Mouse (Mus musculus) stomach, embryonic 16.5 days (tissue): ENCODE measurements around the gene Gm17332. TPM values are rescaled to one million over a fixed set of nuclear protein-coding genes. Genes with fewer than 3 reads are reported as not detected.
A peak's percentile ranks its signal among the peaks of the same experiment; 100 is the strongest.

Source experiments
- ATAC-seq: fragments of 200-750 bp; cut with Nextera tagmentation; 2 replicates; pipeline ENCODE4 v1.8.0; 2017; ENCODE audit warnings: moderate number of reproducible peaks, moderate TSS enrichment; ENCODE audit not compliant: insufficient read depth, low FRiP score
- H3K27ac ChIP-seq: fragments of 300-500 bp; sonication (generic); 2 replicates; pipeline ENCODE4 v1.5.1; 2014; ENCODE audit warnings: low read length
- H3K27me3 ChIP-seq: fragments of 300-500 bp; sonication (generic); 2 replicates; pipeline ENCODE4 v1.6.1; 2014; ENCODE audit warnings: low read length, control low read depth, mixed read lengths; ENCODE audit not compliant: control insufficient read depth, insufficient read depth
- H3K36me3 ChIP-seq: fragments of 300-500 bp; sonication (generic); 2 replicates; pipeline ENCODE4 v1.6.1; 2014; ENCODE audit warnings: low read length; ENCODE audit not compliant: control insufficient read depth, insufficient read depth
- H3K4me1 ChIP-seq: fragments of 300-500 bp; sonication (generic); 2 replicates; pipeline ENCODE4 v1.6.1; 2014; ENCODE audit warnings: low read length, control low read depth, mixed read lengths; ENCODE audit not compliant: control insufficient read depth, insufficient read depth
- H3K4me2 ChIP-seq: fragments of 300-500 bp; sonication (generic); 2 replicates; pipeline ENCODE4 v1.6.1; 2014; ENCODE audit warnings: low read depth, low read length, mixed read lengths
- H3K4me3 ChIP-seq: fragments of 300-500 bp; sonication (generic); replicated peaks from 2 replicates; pipeline ENCODE4 v1.5.1; 2014; ENCODE audit warnings: mild to moderate bottlenecking, low read length
- H3K9ac ChIP-seq: fragments of 300-500 bp; sonication (generic); 2 replicates; pipeline ENCODE4 v1.6.1; 2014; ENCODE audit warnings: low read length
- H3K9me3 ChIP-seq: fragments of 300-500 bp; sonication (generic); replicated peaks from 2 replicates; pipeline ENCODE4 v1.6.1; 2016; ENCODE audit warnings: low read length, control low read depth; ENCODE audit not compliant: control insufficient read depth
- WGBS: fragments of 180-500 bp; shearing (Covaris S2); extraction: QIAGEN DNeasy Blood & Tissue Kit; methylation state at CpG from one replicate; pipeline ENCODE4 v1.1.7; 2014; 5-methylcytosine and 5-hydroxymethylcytosine counted together
- polyA plus RNA-seq: library from polyadenylated mRNA; unstranded; fragments of >200 nt; fragmentation: Nextera tagmentation; extraction: Ambion mirVana; gene quantifications from 2 replicates; pipeline ENCODE4 v1.2.1, GENCODE M21; 2015

The Gm17332 gene
- polyA plus RNA-seq, result not detected in 2 replicates

DNA sequence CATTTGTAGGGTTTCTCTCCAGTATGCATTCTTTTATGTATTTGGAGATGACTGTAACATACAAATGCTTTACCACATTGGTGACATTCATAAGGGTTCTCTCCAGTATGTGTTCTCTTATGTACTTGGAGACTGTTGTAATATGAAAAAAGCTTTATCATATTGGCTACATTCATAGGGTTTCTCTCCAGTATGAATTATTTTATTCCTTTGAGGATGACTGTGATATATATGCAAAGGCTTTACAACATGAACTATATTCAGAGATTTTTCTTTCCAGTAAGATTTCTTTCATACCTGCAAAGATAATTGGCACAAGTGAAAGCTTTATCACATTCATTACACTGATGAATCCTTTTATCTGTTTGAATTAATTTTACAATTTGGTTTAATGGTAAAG, at the start of gene Gm17332:
TSS of gene Gm17332 (minus strand) at position 101 of the 400 bp plus-strand sequence.
- H3K4me3 ChIP-seq, result no peak within 1 kb of the TSS
- no peaks in the 10 kb centered on the region for H3K9me3 ChIP-seq
- no peak within 1 kb of the TSS for H3K27ac ChIP-seq
- no peaks in the 10 kb centered on the region for H3K4me1 ChIP-seq
- H3K4me2 ChIP-seq, result no peak within 1 kb of the TSS
- H3K27me3 ChIP-seq, result no peaks in the 10 kb centered on the region
- no peak within 1 kb of the TSS for H3K9ac ChIP-seq
- no peaks in the 10 kb centered on the region for H3K36me3 ChIP-seq
- no peak for ATAC-seq

DNA sequence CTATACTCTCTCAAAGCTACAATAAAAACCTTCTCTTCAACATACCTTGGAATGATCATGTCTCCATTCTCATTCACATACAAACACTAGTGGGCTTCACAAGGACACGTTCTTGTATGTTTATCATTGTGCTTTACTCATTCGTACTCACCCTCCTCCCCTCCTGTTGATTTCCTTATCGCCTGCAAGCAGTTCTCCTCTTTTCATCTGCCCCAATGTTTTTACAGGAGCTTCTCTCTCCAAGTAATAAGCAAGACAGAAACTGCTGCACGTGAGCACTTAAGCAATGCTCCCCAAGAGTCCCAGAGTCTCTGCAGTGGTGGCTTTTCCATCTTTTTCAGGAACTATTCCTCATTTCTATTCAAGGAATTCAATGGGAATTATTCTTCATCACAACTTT, 47.7 kb upstream of the Gm17332 start:
- H3K27ac ChIP-seq, result no peak overlapping the region
- H3K4me2 ChIP-seq, result no peak overlapping the region
- no peaks in the 10 kb centered on the region for H3K36me3 ChIP-seq
- no peak for ATAC-seq
- H3K4me1 ChIP-seq, result no peaks in the 10 kb centered on the region
- H3K27me3 ChIP-seq, result no peaks in the 10 kb centered on the region
- H3K9me3 ChIP-seq, result no peaks in the 10 kb centered on the region
- no peak overlapping the region for H3K9ac ChIP-seq
- WGBS, result 47% methylated on average over 4 of the region's 4 CpGs
- H3K4me3 ChIP-seq, result no peak overlapping the region

DNA sequence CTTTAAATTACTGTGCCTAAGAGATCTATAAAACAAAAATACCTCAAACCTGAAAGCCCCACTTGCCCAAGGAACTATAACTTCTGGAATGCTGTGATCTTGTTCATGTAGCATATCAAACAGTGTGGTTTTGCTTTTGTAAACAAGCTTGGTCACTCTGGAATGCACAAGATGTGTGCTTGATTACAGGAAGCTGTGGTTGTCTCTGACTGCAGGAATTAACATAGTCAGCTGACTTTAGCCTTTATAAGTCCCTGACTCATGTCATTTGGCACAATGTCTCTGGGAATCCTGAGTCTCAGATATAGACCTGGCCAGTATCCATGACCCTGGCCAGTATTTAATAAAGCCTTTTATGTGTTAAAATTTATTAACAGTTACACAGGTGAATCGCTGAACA, 43.1 kb upstream of the Gm17332 start:
- Histone ChIP-seq H3K9ac (no peak overlapping the region), H3K27me3 (no peaks in the 10 kb centered on the region), H3K4me1 (no peaks in the 10 kb centered on the region), H3K4me3 (no peak overlapping the region), H3K4me2 (no peak overlapping the region), H3K27ac (no peak overlapping the region), H3K9me3 (no peaks in the 10 kb centered on the region), H3K36me3 (no peaks in the 10 kb centered on the region)
- 77% methylated on average over 1 of the region's 1 CpGs for WGBS
- no peak for ATAC-seq

DNA sequence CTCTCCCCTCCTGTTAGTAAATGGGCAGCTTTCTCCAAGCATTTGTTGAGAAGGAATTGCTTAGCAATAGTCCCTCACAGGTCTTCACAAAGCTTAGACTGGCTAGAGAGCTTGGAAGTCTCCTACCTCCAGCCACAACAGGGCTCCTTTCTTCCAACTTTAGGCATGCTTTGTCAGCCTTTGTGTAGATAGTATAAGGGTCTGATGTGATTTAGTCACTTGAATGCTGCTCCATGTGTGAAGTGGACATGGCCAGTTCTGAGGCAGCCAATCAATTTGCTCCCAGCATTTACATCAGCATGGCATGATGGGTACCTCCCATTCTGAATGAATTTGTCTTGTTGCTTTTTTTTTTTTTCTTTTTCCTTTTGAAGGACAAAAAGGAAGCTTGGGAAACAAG, 35.7 kb upstream of the Gm17332 start:
- H3K9me3 ChIP-seq, result no peaks in the 10 kb centered on the region
- no peak for ATAC-seq
- no peaks in the 10 kb centered on the region for H3K36me3 ChIP-seq
- no peak overlapping the region for H3K27ac ChIP-seq
- H3K27me3 ChIP-seq, result no peaks in the 10 kb centered on the region
- H3K9ac ChIP-seq, result no peak overlapping the region
- H3K4me3 ChIP-seq, result no peak overlapping the region
- H3K4me2 ChIP-seq, result no peak overlapping the region
- H3K4me1 ChIP-seq, result no peaks in the 10 kb centered on the region

DNA sequence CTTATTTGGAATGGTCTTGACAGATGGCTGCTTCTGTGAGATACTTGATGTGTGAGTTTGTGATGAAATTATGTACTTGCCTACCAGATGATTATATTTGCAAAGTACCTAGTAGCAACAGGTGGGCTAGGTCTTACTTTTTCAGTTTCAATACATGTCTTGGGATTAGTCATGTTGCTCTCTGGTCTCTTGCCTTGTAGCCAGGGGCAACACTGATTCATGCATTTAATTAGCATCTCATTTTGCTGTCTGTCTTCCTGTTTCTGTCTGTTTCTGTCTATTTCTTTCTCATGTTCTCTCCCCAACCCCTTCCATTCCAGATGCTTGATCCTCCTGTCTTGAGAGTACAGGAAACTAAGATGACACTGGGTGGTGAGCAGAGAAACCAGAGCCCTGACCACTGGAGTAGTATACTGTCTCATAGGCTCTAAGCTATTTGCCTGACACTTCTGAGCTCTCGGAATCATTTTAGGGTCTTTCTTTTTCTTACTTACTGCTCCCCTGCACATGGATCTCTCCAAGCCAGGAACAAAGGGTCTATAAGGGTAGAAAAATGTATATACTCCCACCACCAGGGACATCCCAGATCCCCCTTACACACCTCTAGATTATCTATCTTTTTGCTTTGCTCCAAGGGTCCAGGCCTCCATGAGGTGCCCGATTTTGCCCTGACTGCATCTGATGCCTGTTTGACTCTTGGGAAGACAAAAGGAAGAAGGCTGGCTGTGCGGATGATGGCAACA, 13.5 kb upstream of the Gm17332 start:
- H3K9ac ChIP-seq, result no peak overlapping the region
- no peaks in the 10 kb centered on the region for H3K36me3 ChIP-seq
- H3K4me2 ChIP-seq, result no peak overlapping the region
- H3K27me3 ChIP-seq, result no peaks in the 10 kb centered on the region
- no peak overlapping the region for H3K4me3 ChIP-seq
- ATAC-seq, result no peak
- no peaks in the 10 kb centered on the region for H3K9me3 ChIP-seq
- 90% methylated on average over 3 of the region's 3 CpGs for WGBS
- H3K27ac ChIP-seq, result no peak overlapping the region
- H3K4me1 ChIP-seq, result no peaks in the 10 kb centered on the region

DNA sequence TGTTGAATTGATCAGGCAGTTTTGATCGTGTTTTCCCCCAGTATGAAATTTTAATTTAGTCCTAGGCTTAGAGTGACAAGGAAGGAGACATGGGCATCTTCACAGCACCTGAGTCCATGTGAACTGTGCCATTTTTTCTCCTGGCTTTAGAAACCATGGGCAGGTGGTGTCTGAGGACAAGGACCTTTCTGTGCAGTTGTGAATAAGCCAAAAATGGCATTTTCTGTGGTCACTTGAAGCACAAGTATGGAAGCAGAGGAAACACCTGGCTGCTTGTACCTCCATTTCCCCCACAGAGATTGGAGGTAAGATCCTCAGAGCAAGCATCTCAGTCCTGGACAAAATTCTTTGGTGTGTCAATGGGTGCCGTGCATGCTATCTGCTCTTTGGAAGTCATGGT, 12.5 kb upstream of the Gm17332 start:
- Histone ChIP-seq H3K4me2 (no peak overlapping the region), H3K4me1 (no peaks in the 10 kb centered on the region), H3K4me3 (no peak overlapping the region), H3K27ac (no peak overlapping the region), H3K9me3 (no peaks in the 10 kb centered on the region), H3K27me3 (no peaks in the 10 kb centered on the region), H3K9ac (no peak overlapping the region), H3K36me3 (no peaks in the 10 kb centered on the region)
- 82% methylated on average over 2 of the region's 2 CpGs for WGBS
- ATAC-seq, result no peak

DNA sequence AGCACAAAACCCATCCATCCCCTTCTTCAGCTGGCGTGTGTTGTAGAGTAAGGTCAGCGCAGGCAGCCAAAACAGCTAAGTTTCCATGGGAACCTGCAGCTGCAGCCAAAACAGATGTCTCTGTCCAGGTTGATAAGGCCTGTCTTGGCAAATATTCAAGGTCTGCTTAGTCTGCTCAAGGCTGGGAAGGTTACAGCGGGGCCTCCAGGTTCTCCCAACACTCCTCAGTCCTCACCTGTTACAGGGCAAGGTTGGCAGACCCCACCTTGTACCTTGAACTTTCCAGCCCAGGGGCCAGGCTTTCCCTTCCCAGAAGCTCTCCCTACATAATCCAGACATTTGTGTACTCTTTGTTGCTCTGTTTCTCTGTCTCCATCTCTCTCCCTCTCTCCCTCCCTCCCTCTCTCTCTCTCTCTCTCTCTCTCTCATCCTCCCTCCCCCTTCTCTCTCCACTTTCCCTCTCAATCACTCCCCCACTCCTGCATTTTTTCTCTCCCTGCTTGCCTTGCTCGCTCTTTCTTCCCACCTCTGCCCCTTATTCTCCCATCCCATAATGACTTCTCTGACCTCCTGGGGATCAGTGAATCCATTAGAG, 12.1 kb downstream of the Gm17332 start:
- peak overlapping the region; percentile 61 for H3K4me2 ChIP-seq
- peaks cover 14% of the 10 kb centered on the region; the same call in 1 of the 2 replicates for H3K4me1 ChIP-seq
- peak overlapping the region; percentile 50 for H3K4me3 ChIP-seq
- no peak overlapping the region for H3K9ac ChIP-seq
- 2% methylated on average over 4 of the region's 4 CpGs for WGBS
- ATAC-seq, result peak; percentile 90
- H3K36me3 ChIP-seq, result no peaks in the 10 kb centered on the region
- H3K27ac ChIP-seq, result peak overlapping the region; percentile 76; the same call in 1 of the 2 replicates
- H3K9me3 ChIP-seq, result no peaks in the 10 kb centered on the region
- no peaks in the 10 kb centered on the region for H3K27me3 ChIP-seq

DNA sequence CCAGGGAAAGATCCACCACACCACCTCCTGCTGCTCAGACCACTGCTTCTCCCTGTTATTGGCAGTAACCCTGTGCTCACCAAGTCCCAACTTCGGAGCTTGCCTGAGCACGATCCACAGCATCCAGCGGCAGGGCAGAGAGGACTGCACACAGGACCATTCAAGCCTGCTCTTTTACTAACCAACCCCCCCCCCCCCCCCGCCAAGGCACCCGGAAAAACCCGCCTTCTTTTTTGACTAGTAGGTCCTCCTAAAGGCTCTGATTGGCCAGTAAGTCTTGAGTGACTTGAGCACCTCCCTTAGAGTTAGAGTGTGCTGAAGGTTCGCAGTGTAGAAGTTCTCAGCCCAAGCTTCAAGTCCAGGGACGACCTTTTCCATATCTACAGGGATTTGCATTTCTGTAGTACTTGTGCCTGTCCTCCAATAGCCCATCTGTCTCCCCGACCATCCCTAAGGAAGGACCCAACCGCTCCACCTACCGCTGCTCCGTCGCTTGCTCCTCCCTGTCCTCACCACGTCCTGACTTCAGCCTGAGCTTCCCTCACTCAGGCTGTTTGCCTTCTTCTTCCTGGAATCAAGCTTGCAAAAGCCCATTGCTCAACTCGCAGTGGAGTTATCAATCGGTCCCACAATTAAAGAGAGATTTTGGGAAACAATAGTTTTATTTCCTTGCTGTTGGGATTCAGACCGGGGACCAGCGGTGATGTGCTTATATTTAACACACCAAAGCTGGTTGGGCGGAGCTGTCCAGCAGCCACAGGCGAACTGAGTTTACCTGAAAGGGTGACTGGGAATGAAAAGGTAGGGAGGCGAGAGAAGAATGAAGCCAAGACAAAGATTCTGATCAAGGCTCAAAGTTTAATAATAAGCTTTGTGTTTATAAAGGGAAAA, 12.9 kb downstream of the Gm17332 start:
- Histone ChIP-seq H3K27ac (peak overlapping the region; percentile 76), H3K27me3 (no peaks in the 10 kb centered on the region), H3K4me1 (peaks cover 14% of the 10 kb centered on the region; the same call in 1 of the 2 replicates), H3K36me3 (no peaks in the 10 kb centered on the region), H3K4me3 (peak overlapping the region; percentile 50), H3K9ac (peak overlapping the region; percentile 48; the same call in 1 of the 2 replicates), H3K9me3 (no peaks in the 10 kb centered on the region), H3K4me2 (peak overlapping the region; percentile 61)
- 5% methylated on average over 20 of the region's 21 CpGs for WGBS
- peak; percentile 86 for ATAC-seq

DNA sequence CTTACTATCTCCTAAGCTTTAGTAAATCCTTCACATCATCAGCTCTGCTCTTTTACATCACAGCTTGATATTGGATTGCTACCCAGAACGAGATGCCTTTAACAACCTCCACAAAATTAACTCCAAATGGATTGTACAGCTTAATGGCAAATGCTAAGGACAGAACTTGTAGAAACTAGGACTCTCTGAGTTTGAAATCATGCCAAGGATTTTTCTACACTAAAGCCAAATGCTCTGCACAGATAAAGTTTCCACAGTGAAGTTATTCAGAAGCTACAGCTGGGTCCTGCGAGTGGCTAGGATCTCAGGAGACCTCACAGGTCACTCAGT, 13.5 kb downstream of the Gm17332 start:
- H3K4me2 ChIP-seq, result peak overlapping the region; percentile 61
- ATAC-seq, result no peak
- H3K4me3 ChIP-seq, result peak overlapping the region; percentile 50
- H3K4me1 ChIP-seq, result peaks cover 14% of the 10 kb centered on the region; the same call in 1 of the 2 replicates
- H3K9ac ChIP-seq, result peak overlapping the region; percentile 48; the same call in 1 of the 2 replicates
- no peaks in the 10 kb centered on the region for H3K9me3 ChIP-seq
- peak overlapping the region; percentile 76 for H3K27ac ChIP-seq
- 26% methylated on average over 2 of the region's 2 CpGs for WGBS
- no peaks in the 10 kb centered on the region for H3K27me3 ChIP-seq
- no peaks in the 10 kb centered on the region for H3K36me3 ChIP-seq
